Mouse (Mus musculus) embryonic facial prominence, embryonic 11.5 days (tissue): ENCODE measurements around the gene Macrod2. TPM values are rescaled to one million over a fixed set of nuclear protein-coding genes. Genes with fewer than 3 reads are reported as not detected.
A peak's percentile ranks its signal among the peaks of the same experiment; 100 is the strongest.

Experiments used
- ATAC-seq: fragments of 200-750 bp; cut with Nextera tagmentation; replicated peaks from 2 replicates; pipeline ENCODE4 v1.8.0; 2017; ENCODE audit warnings: low read depth; ENCODE audit not compliant: insufficient number of reproducible peaks, low FRiP score, low TSS enrichment
- DNase-seq: peaks from one replicate; pipeline ENCODE4 v3.0.0-alpha.2; 2015; ENCODE audit warnings: low spot score
- H3K27ac ChIP-seq: fragments of 300-500 bp; sonication (generic); replicated peaks from 2 replicates; pipeline ENCODE4 v1.5.1; 2014; ENCODE audit warnings: mild to moderate bottlenecking, low read depth, low read length, control low read depth
- H3K27me3 ChIP-seq: fragments of 300-500 bp; sonication (generic); 2 replicates; pipeline ENCODE4 v1.6.1; 2014; ENCODE audit warnings: mild to moderate bottlenecking, low read length, moderate library complexity, mixed read lengths; ENCODE audit not compliant: control insufficient read depth, insufficient read depth
- H3K36me3 ChIP-seq: fragments of 300-500 bp; sonication (generic); replicated peaks from 2 replicates; pipeline ENCODE4 v1.6.1; 2014; ENCODE audit warnings: low read depth, mild to moderate bottlenecking, low read length, moderate library complexity, mixed read lengths; ENCODE audit not compliant: control insufficient read depth, insufficient read depth
- H3K4me1 ChIP-seq: fragments of 300-500 bp; sonication (generic); 2 replicates; pipeline ENCODE4 v1.6.1; 2014; ENCODE audit warnings: low read length, mixed read lengths; ENCODE audit not compliant: control insufficient read depth, insufficient read depth
- H3K4me2 ChIP-seq: fragments of 300-500 bp; sonication (generic); 2 replicates; pipeline ENCODE4 v1.6.1; 2014; ENCODE audit warnings: low read depth, mild to moderate bottlenecking, control low read depth, low read length, moderate library complexity
- H3K4me3 ChIP-seq: fragments of 300-500 bp; sonication (generic); 2 replicates; pipeline ENCODE4 v1.5.1; 2014; ENCODE audit warnings: low read depth, low read length, control low read depth
- H3K9ac ChIP-seq: fragments of 300-500 bp; sonication (generic); replicated peaks from 2 replicates; pipeline ENCODE4 v1.6.1; 2014; ENCODE audit warnings: mild to moderate bottlenecking, control low read depth, low read length
- H3K9me3 ChIP-seq: fragments of 300-500 bp; sonication (generic); replicated peaks from 2 replicates; pipeline ENCODE4 v1.6.1; 2016; ENCODE audit warnings: mild to moderate bottlenecking, low read length, inconsistent platforms, mixed read lengths; ENCODE audit not compliant: control insufficient read depth
- WGBS: fragments of 180-500 bp; shearing (Covaris S2); extraction: QIAGEN DNeasy Blood & Tissue Kit; methylation state at CpG from one replicate; pipeline ENCODE4 v1.1.7; 2014; 5-methylcytosine and 5-hydroxymethylcytosine counted together
- polyA plus RNA-seq: library from polyadenylated mRNA; unstranded; fragments of >200 nt; fragmentation: Nextera tagmentation; extraction: Ambion mirVana; gene quantifications from 2 replicates; pipeline ENCODE4 v1.2.1, GENCODE M21; 2014

Macrod2 gene
- polyA plus RNA-seq, 1 experiment from 2014 or later = 33.8 TPM

DNA sequence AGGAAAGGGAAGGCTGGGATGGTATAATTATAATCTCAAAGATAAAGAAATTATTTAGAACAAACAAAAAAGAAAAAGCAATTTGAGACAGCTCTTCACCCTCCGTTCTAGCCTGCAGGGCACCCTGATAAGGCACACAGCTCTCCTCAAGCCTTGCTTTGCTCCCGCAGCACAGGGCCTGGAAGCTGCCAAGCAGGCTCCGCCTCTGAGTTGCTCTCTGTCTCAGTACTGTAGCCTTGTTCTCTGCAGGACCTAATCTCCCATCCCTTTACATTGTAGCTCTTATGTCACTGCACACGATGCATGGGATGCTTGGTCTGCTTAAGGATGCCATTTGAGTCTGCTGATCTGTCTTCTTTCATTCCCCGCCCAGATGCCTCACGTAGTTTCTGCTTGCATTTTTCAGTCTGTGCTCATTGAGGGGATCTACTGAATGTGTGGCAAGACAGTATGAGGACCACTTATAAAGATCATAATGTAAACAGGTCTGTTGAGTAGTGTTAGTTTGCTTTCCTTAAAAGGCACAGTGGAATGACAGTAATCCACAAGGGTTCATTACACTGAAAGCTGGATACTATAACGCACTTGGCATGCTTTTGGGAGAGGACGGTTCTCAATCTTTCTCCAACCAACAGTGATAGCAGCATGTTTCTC, 380.5 kb downstream of the Macrod2 start:
- DNase-seq = no peak

DNA sequence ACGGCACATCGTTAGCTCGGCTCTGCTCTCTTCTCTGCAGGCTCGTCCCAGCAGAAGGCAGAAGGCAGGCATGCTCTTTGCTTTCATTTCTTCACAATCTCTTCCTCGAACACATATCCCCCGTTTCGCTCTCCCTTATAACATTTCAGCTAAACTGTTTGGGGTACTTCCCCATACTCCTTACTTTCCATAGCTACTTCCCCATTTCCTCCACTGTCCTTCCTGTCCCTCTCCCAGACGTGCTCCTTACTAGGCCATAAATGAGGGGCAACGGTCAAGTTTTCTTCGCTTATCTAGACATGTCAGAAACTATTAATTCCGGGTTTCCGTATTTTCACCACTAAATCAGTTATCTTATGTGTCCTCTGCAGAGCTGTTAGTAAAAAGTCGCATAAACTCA, 383.1 kb downstream of the Macrod2 start:
- DNase-seq = no peak
- Histone ChIP-seq H3K4me3 (no peak overlapping the region), H3K9ac (no peak overlapping the region), H3K9me3 (no peaks in the 10 kb centered on the region), H3K4me2 (no peak overlapping the region), H3K27me3 (no peaks in the 10 kb centered on the region), H3K4me1 (no peaks in the 10 kb centered on the region), H3K27ac (no peak overlapping the region), H3K36me3 (no peaks in the 10 kb centered on the region)
- ATAC-seq = no peak
- WGBS = 87% methylated on average over 13 of the region's 13 CpGs

More for the DNA sequence above, 380.5 kb downstream of the Macrod2 start:
- 67% methylated on average over 8 of the region's 8 CpGs for WGBS
- H3K4me3 ChIP-seq = no peak overlapping the region
- no peak for ATAC-seq
- H3K27me3 ChIP-seq = no peaks in the 10 kb centered on the region
- H3K36me3 ChIP-seq = no peaks in the 10 kb centered on the region
- no peaks in the 10 kb centered on the region for H3K9me3 ChIP-seq
- no peak overlapping the region for H3K4me2 ChIP-seq
- no peak overlapping the region for H3K27ac ChIP-seq
- no peak overlapping the region for H3K9ac ChIP-seq
- H3K4me1 ChIP-seq = no peaks in the 10 kb centered on the region

- no peaks in the 10 kb centered on the region for H3K27me3 ChIP-seq
- ATAC-seq = no peak
- H3K9ac ChIP-seq = no peak overlapping the region
- H3K27ac ChIP-seq = no peak overlapping the region
- DNase-seq = no peak
- no peak overlapping the region for H3K4me3 ChIP-seq
- no peaks in the 10 kb centered on the region for H3K4me1 ChIP-seq
- H3K36me3 ChIP-seq = no peaks in the 10 kb centered on the region
- no peaks in the 10 kb centered on the region for H3K9me3 ChIP-seq
- 72% methylated on average over 1 of the region's 1 CpGs for WGBS
- H3K4me2 ChIP-seq = no peak overlapping the region
These were observed 387.9 kb downstream of the Macrod2 start for GRCm38 (mm10) chr2:140783041-140783440.

GRCm38 (mm10) chr2:140784626-140785025, 389.5 kb downstream of the Macrod2 start:
- Histone ChIP-seq H3K4me1 (no peaks in the 10 kb centered on the region), H3K27ac (no peak overlapping the region), H3K4me3 (no peak overlapping the region), H3K36me3 (no peaks in the 10 kb centered on the region), H3K9ac (no peak overlapping the region), H3K9me3 (no peaks in the 10 kb centered on the region), H3K27me3 (no peaks in the 10 kb centered on the region), H3K4me2 (no peak overlapping the region)
- ATAC-seq (no peak), DNase-seq (no peak)
- WGBS = 71% methylated on average over 2 of the region's 2 CpGs

GRCm38 (mm10) chr2:140790363-140790762, 395.3 kb downstream of the Macrod2 start:
- Histone ChIP-seq H3K27ac (no peak overlapping the region), H3K9ac (no peak overlapping the region), H3K36me3 (no peaks in the 10 kb centered on the region), H3K27me3 (no peaks in the 10 kb centered on the region), H3K4me1 (no peaks in the 10 kb centered on the region), H3K9me3 (no peaks in the 10 kb centered on the region), H3K4me3 (no peak overlapping the region), H3K4me2 (no peak overlapping the region)
- no peak for ATAC-seq
- WGBS = 65% methylated on average over 5 of the region's 5 CpGs
- no peak for DNase-seq

DNA sequence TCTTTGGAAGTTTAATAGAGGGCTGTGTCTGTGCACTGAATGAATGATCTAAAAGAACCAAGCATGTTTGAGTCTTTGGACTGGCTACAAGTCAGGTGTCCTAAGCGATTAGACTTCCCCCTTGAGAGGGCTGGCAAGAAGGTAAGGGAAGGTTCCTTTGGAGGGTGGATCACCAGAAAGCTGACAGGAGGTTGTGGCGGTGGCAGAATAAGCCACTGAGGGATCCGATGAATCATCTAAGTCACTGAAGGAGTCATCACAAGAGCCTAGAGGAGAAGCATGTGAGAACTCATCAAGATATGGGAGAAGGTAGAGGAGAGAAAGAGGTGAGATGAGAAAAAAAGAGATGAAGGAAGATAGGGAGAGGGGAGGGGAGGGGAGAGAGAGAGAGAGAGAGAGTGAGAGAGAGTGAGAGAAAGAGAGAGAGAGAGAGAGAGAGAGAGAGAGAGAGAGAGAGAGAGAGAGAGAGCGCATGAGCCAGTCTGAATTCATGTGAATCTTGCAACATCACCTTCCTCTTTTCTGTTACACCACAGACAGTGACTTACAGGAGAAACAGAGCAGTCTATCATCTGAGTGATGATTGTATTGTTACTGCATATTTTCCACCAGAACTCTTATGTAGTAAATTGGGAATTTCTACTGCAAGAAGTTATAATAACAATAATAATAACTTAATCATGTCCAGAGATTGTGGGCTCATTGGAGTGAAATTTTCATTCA, 398.9 kb downstream of the Macrod2 start:
- ATAC-seq (no peak), DNase-seq (no peak)
- Histone ChIP-seq H3K4me1 (no peaks in the 10 kb centered on the region), H3K36me3 (no peaks in the 10 kb centered on the region), H3K4me3 (no peak overlapping the region), H3K9ac (no peak overlapping the region), H3K9me3 (no peaks in the 10 kb centered on the region), H3K27me3 (no peaks in the 10 kb centered on the region), H3K4me2 (no peak overlapping the region), H3K27ac (no peak overlapping the region)
- 86% methylated on average over 4 of the region's 4 CpGs for WGBS

DNA sequence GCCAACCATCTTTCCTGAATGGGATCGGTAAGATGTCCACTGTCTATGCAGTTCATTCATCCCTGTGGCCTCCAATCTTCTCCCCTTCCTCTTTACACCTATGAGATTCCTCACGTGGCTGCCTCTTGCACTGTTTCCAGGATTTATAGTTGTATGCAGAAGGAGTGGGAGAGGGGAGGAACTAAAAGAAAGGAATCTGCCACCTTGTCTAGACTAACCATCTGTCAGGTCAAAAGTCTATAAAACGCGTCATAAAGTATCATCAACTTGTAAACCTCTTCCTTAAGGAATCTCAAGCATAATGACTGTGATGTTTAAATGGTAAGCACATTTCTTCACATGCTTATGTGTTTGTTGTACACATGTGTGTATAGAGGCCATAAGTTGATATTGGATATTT, 416.6 kb downstream of the Macrod2 start:
- Histone ChIP-seq H3K27me3 (no peaks in the 10 kb centered on the region), H3K27ac (no peak overlapping the region), H3K4me1 (no peaks in the 10 kb centered on the region), H3K9ac (no peak overlapping the region), H3K9me3 (no peaks in the 10 kb centered on the region), H3K36me3 (no peaks in the 10 kb centered on the region), H3K4me2 (no peak overlapping the region), H3K4me3 (no peak overlapping the region)
- ATAC-seq (no peak), DNase-seq (no peak)
- WGBS = 91% methylated on average over 4 of the region's 4 CpGs

DNA sequence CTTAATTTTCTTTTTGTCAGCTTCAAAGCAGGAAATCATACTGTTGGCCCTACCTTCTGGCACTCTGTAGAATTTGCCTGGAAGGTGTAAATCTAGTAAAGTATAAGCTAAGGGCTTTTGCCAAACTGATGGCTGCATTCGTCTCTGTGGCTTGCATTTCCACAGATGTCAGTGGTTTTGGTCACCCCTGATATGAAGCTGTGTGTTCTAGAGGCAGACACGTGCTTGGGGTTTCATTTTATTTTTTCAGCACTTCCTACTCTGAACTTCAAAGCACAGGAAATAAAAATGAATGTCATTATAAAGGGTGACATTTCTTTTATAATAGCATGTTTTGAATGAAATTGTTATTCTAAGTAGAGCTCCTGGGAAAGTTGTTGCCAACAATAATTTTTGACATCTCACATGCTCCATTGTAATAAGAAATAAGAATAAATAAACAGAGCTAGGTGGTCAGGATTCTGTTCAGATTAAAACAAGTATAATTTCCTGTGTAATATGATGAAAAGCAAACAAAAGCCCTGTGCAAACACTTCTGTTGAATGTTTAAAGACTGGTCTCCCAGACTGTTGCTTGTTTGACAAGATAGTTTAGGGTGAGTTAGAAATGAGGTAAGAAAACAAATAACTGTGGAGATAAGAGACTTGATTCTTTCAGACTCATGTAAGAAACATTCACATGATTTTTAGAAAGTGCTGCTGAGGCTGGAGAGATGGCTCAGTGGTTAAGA, 424.4 kb downstream of the Macrod2 start:
- no peaks in the 10 kb centered on the region for H3K4me1 ChIP-seq
- ATAC-seq (no peak), DNase-seq (peak; percentile 16)
- H3K9ac ChIP-seq = no peak overlapping the region
- 28% methylated on average over 2 of the region's 2 CpGs for WGBS
- H3K9me3 ChIP-seq = no peaks in the 10 kb centered on the region
- H3K4me2 ChIP-seq = no peak overlapping the region
- no peaks in the 10 kb centered on the region for H3K27me3 ChIP-seq
- no peak overlapping the region for H3K4me3 ChIP-seq
- no peak overlapping the region for H3K27ac ChIP-seq
- H3K36me3 ChIP-seq = no peaks in the 10 kb centered on the region
